Mouse (Mus musculus) heart, postnatal 0 days (tissue): ENCODE measurements at regions not wholly inside any gene's neighbourhood (a gene's known extent, or its start where the extent isn't known, plus 50 kb on each side); places are given as distances from the start of the nearest gene placed in this dataset.

Experiments
- ATAC-seq: fragments of 200-750 bp; cut with Nextera tagmentation; 2 replicates; pipeline ENCODE4 v1.8.0; 2017; ENCODE audit warnings: low read depth, moderate number of reproducible peaks, moderate library complexity; ENCODE audit not compliant: insufficient read depth
- DNase-seq: peaks from one replicate; pipeline ENCODE4 v3.0.0-alpha.2; 2016; ENCODE audit warnings: low spot score
- H3K27ac ChIP-seq: fragments of 300-500 bp; sonication (generic); 2 replicates; pipeline ENCODE4 v1.5.1; 2014; ENCODE audit warnings: low read depth, mild to moderate bottlenecking
- H3K27me3 ChIP-seq: fragments of 300-500 bp; sonication (generic); 2 replicates; pipeline ENCODE4 v1.6.1; 2014; ENCODE audit warnings: low read length, mixed read lengths; ENCODE audit not compliant: control insufficient read depth, insufficient read depth
- H3K36me3 ChIP-seq: fragments of 300-500 bp; sonication (generic); replicated peaks from 2 replicates; pipeline ENCODE4 v1.6.1; 2014; ENCODE audit warnings: low read length, mixed read lengths; ENCODE audit not compliant: control insufficient read depth, insufficient read depth
- H3K4me1 ChIP-seq: fragments of 300-500 bp; sonication (generic); 2 replicates; pipeline ENCODE4 v1.6.1; 2014; ENCODE audit warnings: antibody characterized with exemption; ENCODE audit not compliant: control insufficient read depth, insufficient read depth
- H3K4me2 ChIP-seq: fragments of 300-500 bp; sonication (generic); 2 replicates; pipeline ENCODE4 v1.6.1; 2014; ENCODE audit warnings: low read depth, mild to moderate bottlenecking, low read length, moderate library complexity
- H3K4me3 ChIP-seq: fragments of 300-500 bp; sonication (generic); 2 replicates; pipeline ENCODE4 v1.5.1; 2014; ENCODE audit warnings: low read depth, low read length
- H3K9ac ChIP-seq: fragments of 300-500 bp; sonication (generic); replicated peaks from 2 replicates; pipeline ENCODE4 v1.6.1; 2014; ENCODE audit warnings: low read depth, low read length, mixed read lengths
- H3K9me3 ChIP-seq: fragments of 300-500 bp; sonication (generic); replicated peaks from 2 replicates; pipeline ENCODE4 v1.6.1; 2016; ENCODE audit warnings: low read length; ENCODE audit not compliant: control insufficient read depth
- CTCF ChIP-seq: IDR thresholded peaks from 2 replicates; pipeline ENCODE4 v1.5.1; 2016; ENCODE audit warnings: antibody characterized with exemption, control low read depth, low read depth
- EP300 ChIP-seq: IDR thresholded peaks from 2 replicates; pipeline ENCODE4 v1.6.1; 2016; ENCODE audit warnings: antibody characterized with exemption, low read depth
- WGBS: fragments of 180-500 bp; shearing (Covaris S2); extraction: QIAGEN DNeasy Blood & Tissue Kit; methylation state at CpG from one replicate; pipeline ENCODE4 v1.1.7; 2014; 5-methylcytosine and 5-hydroxymethylcytosine counted together

DNA sequence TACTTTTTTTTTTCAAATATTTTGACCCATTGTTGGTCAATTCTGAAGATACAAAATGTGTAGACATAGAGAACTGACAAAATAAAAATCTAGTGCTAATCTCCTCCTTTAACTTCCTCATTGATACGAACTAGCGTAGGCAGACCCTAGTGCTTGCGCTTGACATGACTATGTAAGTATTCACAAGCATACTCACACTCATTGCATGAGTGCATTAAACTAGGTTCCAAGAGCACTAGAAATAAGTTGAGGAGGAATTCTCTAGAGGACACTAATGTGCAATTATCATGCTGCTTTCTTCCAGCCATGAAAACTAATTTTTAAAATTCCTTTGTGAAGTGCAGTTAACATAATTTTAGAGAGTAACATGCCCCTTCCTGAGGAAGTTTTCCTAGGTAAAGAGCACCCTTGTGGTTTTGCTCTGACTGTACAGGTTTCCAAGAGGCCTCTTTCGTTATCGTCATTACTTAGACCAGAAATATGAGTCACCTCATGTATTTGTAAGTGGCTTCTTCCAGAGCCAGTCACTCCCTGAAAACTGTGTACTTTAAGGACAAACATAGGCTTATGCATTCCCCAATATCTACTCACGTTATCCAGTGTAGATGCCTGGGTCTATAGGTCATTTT, 241.2 kb downstream of the Gm21750 start:
- Histone ChIP-seq H3K9ac (no peak overlapping the region), H3K27me3 (no peaks in the 10 kb centered on the region), H3K4me1 (no peaks in the 10 kb centered on the region), H3K4me3 (no peak overlapping the region), H3K4me2 (no peak overlapping the region), H3K9me3 (no peaks in the 10 kb centered on the region), H3K36me3 (no peaks in the 10 kb centered on the region), H3K27ac (no peak overlapping the region)
- WGBS = 74% methylated on average over 6 of the region's 6 CpGs
- TF ChIP-seq EP300 (no peak), CTCF (no peak)
- ATAC-seq (no peak), DNase-seq (no peak)

DNA sequence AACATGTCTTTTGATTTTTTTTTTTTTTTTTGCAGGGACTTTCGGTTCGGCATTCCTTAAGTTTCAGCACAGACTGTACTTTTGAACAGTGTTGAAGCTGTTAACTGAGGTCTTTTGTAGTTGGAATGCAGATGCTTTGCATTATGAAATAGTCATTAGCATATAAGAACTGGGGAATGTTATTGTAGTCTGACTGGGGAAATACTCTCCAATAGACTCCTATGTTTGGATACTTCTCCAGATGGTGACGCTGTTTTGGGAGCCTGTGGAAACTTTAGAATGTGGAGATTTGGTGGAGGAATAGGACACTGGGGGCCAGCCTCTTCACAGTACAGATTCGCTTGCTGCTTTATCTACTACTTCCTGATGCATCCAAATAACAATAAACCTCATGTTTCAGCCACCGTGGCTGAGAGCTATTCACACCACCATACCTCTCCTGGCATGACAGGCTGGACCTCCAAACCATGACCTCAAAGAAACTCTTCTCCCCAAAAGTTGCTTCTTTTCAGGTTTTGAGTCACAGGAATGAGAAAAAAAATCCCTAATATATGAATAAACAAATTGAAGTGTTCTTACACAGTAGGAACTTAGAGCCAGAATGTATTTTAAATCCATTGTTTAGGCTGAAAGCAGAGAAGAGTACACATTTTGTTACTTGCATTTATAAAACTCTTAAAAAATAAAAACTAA, 252.9 kb downstream of the Gm21750 start:
- no peaks in the 10 kb centered on the region for H3K36me3 ChIP-seq
- H3K9me3 ChIP-seq = no peaks in the 10 kb centered on the region
- ATAC-seq = no peak
- WGBS = 60% methylated on average over 5 of the region's 5 CpGs
- TF ChIP-seq EP300 = no peak
- no peak for TF ChIP-seq CTCF
- no peak overlapping the region for H3K27ac ChIP-seq
- H3K27me3 ChIP-seq = no peaks in the 10 kb centered on the region
- no peak for DNase-seq
- H3K9ac ChIP-seq = no peak overlapping the region
- H3K4me3 ChIP-seq = no peak overlapping the region
- H3K4me2 ChIP-seq = no peak overlapping the region
- no peaks in the 10 kb centered on the region for H3K4me1 ChIP-seq

DNA sequence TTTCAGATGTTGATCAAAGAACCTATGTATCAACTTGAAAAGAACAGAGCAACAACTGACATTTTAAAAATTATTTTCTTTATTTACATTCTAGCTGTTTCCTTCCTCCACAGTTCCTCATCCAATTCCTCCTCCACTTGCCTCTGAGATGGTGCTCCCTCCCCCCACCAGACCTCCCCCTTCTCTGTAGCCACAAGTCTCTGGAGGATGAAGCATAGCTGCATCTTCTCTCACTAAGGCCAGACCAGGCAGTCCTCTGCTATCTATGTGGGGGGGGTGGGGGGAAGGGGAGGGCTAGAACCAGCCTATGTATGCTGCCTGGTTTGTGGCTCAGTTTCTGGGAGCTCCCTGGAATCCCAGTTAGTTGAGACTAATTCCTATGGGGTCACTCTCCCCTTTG, 255.0 kb downstream of the Gm21750 start:
- DNase-seq = no peak
- H3K36me3 ChIP-seq = no peaks in the 10 kb centered on the region
- no peaks in the 10 kb centered on the region for H3K4me1 ChIP-seq
- no peaks in the 10 kb centered on the region for H3K9me3 ChIP-seq
- ATAC-seq = no peak
- no peaks in the 10 kb centered on the region for H3K27me3 ChIP-seq
- H3K4me3 ChIP-seq = no peak overlapping the region
- no peak overlapping the region for H3K4me2 ChIP-seq
- H3K27ac ChIP-seq = no peak overlapping the region
- TF ChIP-seq EP300 = no peak
- TF ChIP-seq CTCF = no peak
- no peak overlapping the region for H3K9ac ChIP-seq

DNA sequence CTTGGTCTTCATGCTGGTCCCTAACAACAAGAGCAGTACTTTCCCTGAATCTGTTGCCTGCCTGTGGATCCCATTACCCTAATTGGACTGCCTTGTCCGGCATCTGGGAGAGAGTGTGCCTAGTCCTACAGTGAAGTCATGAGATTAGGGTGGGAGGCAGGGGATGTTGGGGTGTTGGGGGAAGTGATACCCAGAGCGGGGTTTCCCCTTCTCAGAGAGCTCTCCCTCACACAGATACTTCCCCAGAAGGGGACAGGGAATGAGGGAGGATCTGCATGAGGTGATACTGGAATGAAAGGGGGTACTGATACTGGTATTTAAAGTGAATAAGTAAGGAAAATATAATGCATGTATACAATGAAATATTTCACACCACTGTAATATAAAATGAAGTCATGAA, 270.1 kb downstream of the Gm21750 start:
- no peak overlapping the region for H3K4me3 ChIP-seq
- H3K9ac ChIP-seq = no peak overlapping the region
- no peak overlapping the region for H3K4me2 ChIP-seq
- no peaks in the 10 kb centered on the region for H3K27me3 ChIP-seq
- no peak for DNase-seq
- no peak for ATAC-seq
- no peaks in the 10 kb centered on the region for H3K4me1 ChIP-seq
- no peak overlapping the region for H3K27ac ChIP-seq
- TF ChIP-seq EP300 (no peak), CTCF (no peak)
- no peaks in the 10 kb centered on the region for H3K36me3 ChIP-seq
- no peaks in the 10 kb centered on the region for H3K9me3 ChIP-seq
- 58% methylated on average over 2 of the region's 2 CpGs for WGBS

DNA sequence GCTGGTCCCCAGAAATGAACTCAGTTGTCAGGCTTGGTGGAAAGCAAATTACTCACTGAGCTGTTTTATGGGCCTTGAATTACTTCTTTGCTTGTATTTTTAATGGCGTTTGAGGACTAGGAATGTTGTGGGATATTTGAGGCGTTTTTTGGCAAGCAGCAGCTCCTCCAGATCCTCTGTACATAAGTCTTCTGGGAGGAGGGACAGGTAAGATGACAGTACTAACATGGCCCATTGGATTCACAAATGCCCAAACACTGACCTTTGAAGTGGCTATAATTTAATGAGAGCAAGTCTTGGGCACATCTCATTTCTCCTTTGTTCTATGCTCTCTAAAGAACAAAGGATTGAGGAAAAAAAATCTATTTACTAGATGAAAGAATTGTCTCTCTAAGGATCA, 286.3 kb downstream of the Gm21750 start:
- no peak overlapping the region for H3K4me2 ChIP-seq
- TF ChIP-seq CTCF (no peak), EP300 (no peak)
- H3K27ac ChIP-seq = no peak overlapping the region
- no peak overlapping the region for H3K4me3 ChIP-seq
- no peaks in the 10 kb centered on the region for H3K9me3 ChIP-seq
- 49% methylated on average over 2 of the region's 2 CpGs for WGBS
- no peaks in the 10 kb centered on the region for H3K36me3 ChIP-seq
- no peaks in the 10 kb centered on the region for H3K27me3 ChIP-seq
- no peak overlapping the region for H3K9ac ChIP-seq
- DNase-seq (no peak), ATAC-seq (no peak)
- H3K4me1 ChIP-seq = no peaks in the 10 kb centered on the region

DNA sequence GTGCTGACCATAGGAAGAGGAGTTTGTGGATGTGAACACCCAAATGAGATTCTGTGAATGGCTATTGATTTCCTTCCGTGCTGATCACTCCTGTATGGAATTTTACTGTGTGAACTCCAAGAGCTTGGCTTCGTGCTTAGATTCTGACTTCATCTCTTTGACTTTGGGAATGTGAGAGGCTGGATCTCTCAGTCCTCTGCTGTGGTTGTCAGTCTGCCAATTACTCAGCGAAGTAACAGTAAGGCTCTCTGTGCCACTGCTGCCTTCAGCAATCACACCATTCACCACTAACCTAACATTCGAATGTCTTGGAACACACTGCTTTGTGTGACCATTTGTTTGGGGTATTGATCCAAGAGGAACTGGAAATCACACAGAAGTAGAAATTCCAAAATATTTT, 291.5 kb downstream of the Gm21750 start:
- Histone ChIP-seq H3K4me3 (no peak overlapping the region), H3K9ac (no peak overlapping the region), H3K4me2 (no peak overlapping the region), H3K27ac (no peak overlapping the region), H3K36me3 (no peaks in the 10 kb centered on the region), H3K9me3 (no peaks in the 10 kb centered on the region), H3K27me3 (no peaks in the 10 kb centered on the region), H3K4me1 (no peaks in the 10 kb centered on the region)
- WGBS = 67% methylated on average over 4 of the region's 4 CpGs
- ATAC-seq (no peak), DNase-seq (no peak)
- TF ChIP-seq CTCF (no peak), EP300 (no peak)
